Mouse (Mus musculus) ES-Bruce4 (cell line): ENCODE measurements around the gene Cadm4.

ENCODE experiments used
- CTCF ChIP-seq: IDR thresholded peaks from one replicate; pipeline ENCODE4 v1.8.1; 2011; ENCODE audit warnings: low read depth, low read length
- EP300 ChIP-seq: IDR thresholded peaks from 2 replicates; pipeline ENCODE4 v1.6.1; 2011; ENCODE audit warnings: low read depth, low read length; ENCODE audit not compliant: insufficient read depth
- POLR2A ChIP-seq: IDR thresholded peaks from one replicate; pipeline ENCODE4 v1.8.1; 2011; ENCODE audit warnings: low read length; ENCODE audit not compliant: insufficient read depth

- TF ChIP-seq EP300 (no peak), POLR2A (no peak), CTCF (no peak)
Observed at GRCm38 (mm10) chr7:24523723-24524122, 41.9 kb downstream of the Cadm4 start.
